ENCODE assay signal across 29 mouse cellular contexts in genomic region chr2:146568171-146568842, GRCm38 (mm10). TPM values are rescaled to one million over a fixed set of nuclear protein-coding genes. Genes with fewer than 3 reads are reported as not detected.
DNase-seq lines count a peak whose midpoint lies in the region; ATAC-seq and TF ChIP-seq lines count a peak whose summit lies in the region.
"Had no signal": no experiment of that assay in that cellular context is flagged by ENCODE, and none has a peak within 500 bp of the region (broad histone marks: within the 10 kb centered on the region; RNA-seq: fewer than 3 reads in every experiment).

No protein-coding gene starts in this region.

- no peak overlapping the region for H3K4me3 ChIP-seq in kidney, embryonic 14.5 days (ENCODE audit: low read length)
- H3K4me3 ChIP-seq in stomach, embryonic 14.5 days (ENCODE audit: low read depth, low read length): no peak overlapping the region
- no peak overlapping the region for H3K4me3 ChIP-seq in stomach, postnatal 0 days (ENCODE audit: low read depth, low read length)
- no peak overlapping the region for H3K4me3 ChIP-seq in limb, embryonic 12.5 days (replicated peaks)
- H3K4me3 ChIP-seq: embryonic facial prominence, embryonic 12.5 days; forebrain, embryonic 10.5 days; forebrain, embryonic 15.5 days; hindbrain, embryonic 12.5 days; intestine, embryonic 15.5 days; limb, embryonic 15.5 days; liver, embryonic 13.5 days; midbrain, embryonic 10.5 days had no signal

- no peaks in the 10 kb centered on the region for H3K4me1 ChIP-seq in kidney, embryonic 14.5 days (ENCODE audit: control insufficient read depth, insufficient read depth, low read length)
- H3K4me1 ChIP-seq in stomach, embryonic 14.5 days (ENCODE audit: control insufficient read depth, insufficient read depth, low read length): no peaks in the 10 kb centered on the region
- H3K4me1 ChIP-seq in stomach, postnatal 0 days (replicated peaks; ENCODE audit: control insufficient read depth, insufficient read depth): no peaks in the 10 kb centered on the region
- H3K4me1 ChIP-seq in limb, embryonic 12.5 days (replicated peaks): peaks cover 6% of the 10 kb centered on the region; the same call in 1 of the 2 replicates
- H3K4me1 ChIP-seq: forebrain, embryonic 15.5 days; hindbrain, embryonic 12.5 days; intestine, embryonic 15.5 days; liver, embryonic 13.5 days had no signal

- H3K27me3 ChIP-seq in kidney, embryonic 14.5 days (ENCODE audit: control insufficient read depth, insufficient read depth, low read length): no peaks in the 10 kb centered on the region
- H3K27me3 ChIP-seq in stomach, embryonic 14.5 days (ENCODE audit: control insufficient read depth, insufficient read depth, low read length): no peaks in the 10 kb centered on the region
- H3K27me3 ChIP-seq in stomach, postnatal 0 days (ENCODE audit: control insufficient read depth, insufficient read depth, low read length): no peaks in the 10 kb centered on the region
- H3K27me3 ChIP-seq in limb, embryonic 12.5 days: no peaks in the 10 kb centered on the region
- H3K27me3 ChIP-seq: embryonic facial prominence, embryonic 12.5 days; forebrain, embryonic 15.5 days; hindbrain, embryonic 12.5 days; intestine, embryonic 15.5 days; limb, embryonic 15.5 days; liver, embryonic 13.5 days had no signal

- peak; percentile 73 for ATAC-seq in kidney, embryonic 14.5 days (ENCODE audit: low FRiP score, low TSS enrichment)
- peak; percentile 57; the same call in 1 of the 2 replicates for ATAC-seq in stomach, embryonic 14.5 days (ENCODE audit: insufficient number of reproducible peaks, insufficient read depth, low FRiP score, low read depth)
- no peak for ATAC-seq in stomach, postnatal 0 days (ENCODE audit: low FRiP score, low TSS enrichment)
- ATAC-seq in limb, embryonic 12.5 days (ENCODE audit: insufficient number of reproducible peaks, insufficient read depth, low FRiP score, low TSS enrichment, low read depth): peak; percentile 83; the same call in 1 of the 2 replicates
- ATAC-seq: CD4-positive, CD25-positive, alpha-beta regulatory T cell, adult 4 months; forebrain, embryonic 15.5 days; hindbrain, postnatal 0 days; intestine, embryonic 15.5 days; midbrain, embryonic 16.5 days had no signal

- 43% methylated on average over 11 of the region's 11 CpGs for WGBS in kidney, embryonic 14.5 days
- 55% methylated on average over 11 of the region's 11 CpGs for WGBS in stomach, embryonic 14.5 days
- 63% methylated on average over 11 of the region's 11 CpGs for WGBS in stomach, postnatal 0 days
- 55% methylated on average over 11 of the region's 11 CpGs for WGBS in limb, embryonic 12.5 days

- TF ChIP-seq EP300 in stomach, postnatal 0 days (optimal IDR thresholded peaks at IDR 0.05): no peak

- H3K36me3 ChIP-seq in kidney, embryonic 14.5 days (ENCODE audit: control insufficient read depth, insufficient read depth, low read length): no peaks in the 10 kb centered on the region
- H3K36me3 ChIP-seq in stomach, embryonic 14.5 days (ENCODE audit: control insufficient read depth, insufficient read depth, low read length): no peaks in the 10 kb centered on the region
- no peaks in the 10 kb centered on the region for H3K36me3 ChIP-seq in stomach, postnatal 0 days (ENCODE audit: control insufficient read depth, insufficient read depth, low read length)
- no peaks in the 10 kb centered on the region for H3K36me3 ChIP-seq in limb, embryonic 12.5 days
- H3K36me3 ChIP-seq: embryonic facial prominence, embryonic 12.5 days; forebrain, embryonic 10.5 days; forebrain, embryonic 15.5 days; hindbrain, embryonic 12.5 days; intestine, embryonic 15.5 days; limb, embryonic 15.5 days; liver, embryonic 13.5 days; midbrain, embryonic 10.5 days had no signal

- H3K9me3 ChIP-seq in kidney, embryonic 14.5 days (ENCODE audit: control insufficient read depth, low read length): no peaks in the 10 kb centered on the region
- no peaks in the 10 kb centered on the region for H3K9me3 ChIP-seq in stomach, embryonic 14.5 days (ENCODE audit: control insufficient read depth, low read depth, low read length)
- no peaks in the 10 kb centered on the region for H3K9me3 ChIP-seq in stomach, postnatal 0 days (ENCODE audit: control insufficient read depth, low read length)
- H3K9me3 ChIP-seq in limb, embryonic 12.5 days: no peaks in the 10 kb centered on the region
- H3K9me3 ChIP-seq: embryonic facial prominence, embryonic 12.5 days; forebrain, embryonic 10.5 days; forebrain, embryonic 15.5 days; hindbrain, embryonic 12.5 days; intestine, embryonic 15.5 days; limb, embryonic 15.5 days; liver, embryonic 13.5 days; midbrain, embryonic 10.5 days had no signal

- no peak overlapping the region for H3K27ac ChIP-seq in kidney, embryonic 14.5 days (ENCODE audit: low read depth, low read length)
- no peak overlapping the region for H3K27ac ChIP-seq in stomach, embryonic 14.5 days (ENCODE audit: low read length)
- H3K27ac ChIP-seq in stomach, postnatal 0 days (replicated peaks): no peak overlapping the region
- H3K27ac ChIP-seq in limb, embryonic 12.5 days: peak overlapping the region; percentile 36; the same call in 1 of the 2 replicates
- H3K27ac ChIP-seq: embryonic facial prominence, embryonic 12.5 days; forebrain, embryonic 10.5 days; forebrain, embryonic 15.5 days; hindbrain, embryonic 12.5 days; hindbrain, postnatal 0 days; intestine, embryonic 15.5 days; limb, embryonic 15.5 days; liver, embryonic 13.5 days; midbrain, embryonic 10.5 days had no signal

- no peak for TF ChIP-seq CTCF in stomach, postnatal 0 days (IDR thresholded peaks at IDR 0.05; ENCODE audit: low read depth)

- no peak overlapping the region for H3K4me2 ChIP-seq in kidney, embryonic 14.5 days (replicated peaks; ENCODE audit: low read depth, low read length)
- no peak overlapping the region for H3K4me2 ChIP-seq in stomach, embryonic 14.5 days (replicated peaks; ENCODE audit: low read depth, low read length)
- no peak overlapping the region for H3K4me2 ChIP-seq in stomach, postnatal 0 days (replicated peaks; ENCODE audit: low read depth)
- no peak overlapping the region for H3K4me2 ChIP-seq in limb, embryonic 12.5 days
- H3K4me2 ChIP-seq: embryonic facial prominence, embryonic 12.5 days; forebrain, embryonic 15.5 days; heart, embryonic 11.5 days; hindbrain, embryonic 12.5 days; intestine, embryonic 15.5 days; limb, embryonic 15.5 days; liver, embryonic 13.5 days; lung, embryonic 14.5 days had no signal

- DNase-seq in kidney, postnatal 4 days: no peak
- DNase-seq in stomach, postnatal 0 days (ENCODE audit: low spot score): no peak
- DNase-seq in urinary bladder, postnatal 14 days (ENCODE audit: low spot score): no peak
- DNase-seq in lung, adult 18-20 months: no peak
- DNase-seq: adrenal gland, postnatal 25 days; cerebellum, adult 18-20 months; cerebellum, postnatal 10 days; heart, postnatal 36 days; kidney, adult 8-10 months; layer of hippocampus, adult 9-11 months; liver, embryonic 13.5 days; lung, embryonic 14.5 days; lung, postnatal 14 days; right cerebral cortex, postnatal 25 days; thymus, postnatal 14 days had no signal

- no peak overlapping the region for H3K9ac ChIP-seq in kidney, embryonic 14.5 days (ENCODE audit: low read depth, low read length)
- no peak overlapping the region for H3K9ac ChIP-seq in stomach, embryonic 14.5 days (replicated peaks; ENCODE audit: low read depth, low read length)
- H3K9ac ChIP-seq in stomach, postnatal 0 days (ENCODE audit: low read length): no peak overlapping the region
- no peak overlapping the region for H3K9ac ChIP-seq in limb, embryonic 12.5 days (replicated peaks)
- H3K9ac ChIP-seq: embryonic facial prominence, embryonic 12.5 days; forebrain, embryonic 15.5 days; hindbrain, embryonic 12.5 days; intestine, embryonic 15.5 days; limb, embryonic 15.5 days; liver, embryonic 13.5 days; lung, embryonic 14.5 days had no signal

RNA-seq across cellular contexts. Expression of gene Ralgapa2, which starts 56.2 kb away (rescaled TPM):
- polyA plus RNA-seq in kidney, embryonic 14.5 days (2014; fragmentation: Nextera tagmentation; extraction: Ambion mirVana): 5.8 and 8.5 TPM in 2 replicates
- 10.6 and 13.8 TPM in 2 replicates for polyA plus RNA-seq in stomach, embryonic 14.5 days (2014; fragmentation: Nextera tagmentation; extraction: Ambion mirVana)
- polyA plus RNA-seq in stomach, postnatal 0 days (2015; fragmentation: Nextera tagmentation; extraction: Ambion mirVana): 3.1 and 3.3 TPM in 2 replicates
- 8.6 and 9.2 TPM in 2 replicates for polyA plus RNA-seq in limb, embryonic 12.5 days (2016; fragmentation: Nextera tagmentation; extraction: Ambion mirVana)
